ENCODE assay signal across 8 mouse cellular contexts in the genomic region with DNA sequence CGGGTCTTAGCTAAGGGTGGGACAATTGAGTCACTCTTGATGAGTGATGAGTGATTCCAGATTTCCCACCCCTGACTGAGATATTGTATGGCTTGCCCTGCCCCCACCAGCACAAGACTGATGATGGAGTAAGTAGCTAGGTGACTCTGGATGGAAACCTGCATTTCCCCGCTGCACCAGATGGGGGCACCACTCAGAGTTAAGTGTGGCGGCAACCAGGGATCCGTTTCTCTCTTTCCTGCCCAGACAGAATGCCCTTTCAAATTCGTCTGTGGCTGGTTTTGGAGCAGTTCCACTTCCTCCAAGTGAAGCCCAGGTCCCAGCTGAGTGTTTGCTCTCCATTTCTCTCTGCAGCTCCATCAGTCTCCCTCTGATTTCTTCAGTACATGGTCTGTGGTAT. TPM values are rescaled to one million over a fixed set of nuclear protein-coding genes. Genes with fewer than 3 reads are reported as not detected.
DNase-seq lines count a peak whose midpoint lies in the region; ATAC-seq and TF ChIP-seq lines count a peak whose summit lies in the region.

No protein-coding gene starts in this region.

- peak; percentile 65 for DNase-seq in kidney, adult 11 months
- peak; percentile 83 for DNase-seq in R1 (ENCODE audit: low read depth, low spot score)
- peak; percentile 21 for DNase-seq in embryonic facial prominence, embryonic 14.5 days (ENCODE audit: low spot score)
- peak; percentile 81 for DNase-seq in kidney, adult 2 months
- peak; percentile 66 for DNase-seq in lung, adult 2 months
- DNase-seq in frontal cortex, postnatal 36 days (ENCODE audit: low spot score in 2 of 2): no peak

- no peak overlapping the region for H3K27ac ChIP-seq in kidney, embryonic 14.5 days (ENCODE audit: low read depth, low read length)
- no peak overlapping the region for H3K27ac ChIP-seq in embryonic facial prominence, embryonic 14.5 days (replicated peaks; ENCODE audit: low read depth, low read length)
- no peak overlapping the region for H3K27ac ChIP-seq in kidney, adult 2 months (ENCODE audit: insufficient read depth, low read depth, low read length)
- no peak overlapping the region for H3K27ac ChIP-seq in small intestine, adult 2 months (ENCODE audit: insufficient read depth, low read depth, low read length)

- no peak for ATAC-seq in kidney, embryonic 14.5 days (ENCODE audit: low FRiP score, low TSS enrichment)
- ATAC-seq in embryonic facial prominence, embryonic 14.5 days (ENCODE audit: low read depth): no peak

- H3K9me3 ChIP-seq in kidney, embryonic 14.5 days (ENCODE audit: control insufficient read depth, low read length): no peaks in the 10 kb centered on the region
- no peaks in the 10 kb centered on the region for H3K9me3 ChIP-seq in embryonic facial prominence, embryonic 14.5 days (ENCODE audit: control insufficient read depth, low read length)

- WGBS in kidney, embryonic 14.5 days: 5% methylated on average over 5 of the region's 5 CpGs
- WGBS in embryonic facial prominence, embryonic 14.5 days: 3% methylated on average over 5 of the region's 5 CpGs
- WGBS in kidney, adult 2 months: 7% methylated on average over 5 of the region's 5 CpGs
- 5% methylated on average over 5 of the region's 5 CpGs for WGBS in lung, adult 2 months
- 5% methylated on average over 5 of the region's 5 CpGs for WGBS in small intestine, adult 2 months

- H3K4me1 ChIP-seq in kidney, embryonic 14.5 days (ENCODE audit: control insufficient read depth, insufficient read depth, low read length): no peaks in the 10 kb centered on the region
- no peaks in the 10 kb centered on the region for H3K4me1 ChIP-seq in embryonic facial prominence, embryonic 14.5 days (ENCODE audit: control insufficient read depth, insufficient read depth, low read length)
- H3K4me1 ChIP-seq in kidney, adult 2 months (ENCODE audit: control insufficient read depth, insufficient read depth, low read length): no peaks in the 10 kb centered on the region
- H3K4me1 ChIP-seq in lung, adult 2 months (ENCODE audit: control insufficient read depth, insufficient read depth, low read length): no peaks in the 10 kb centered on the region; the same call in 1 of the 2 replicates
- H3K4me1 ChIP-seq in small intestine, adult 2 months (ENCODE audit: control insufficient read depth, insufficient read depth, insufficient read length, low read length): no peaks in the 10 kb centered on the region; the same call in 1 of the 2 replicates

- H3K36me3 ChIP-seq in kidney, embryonic 14.5 days (ENCODE audit: control insufficient read depth, insufficient read depth, low read length): peaks cover 3% of the 10 kb centered on the region; the same call in 1 of the 2 replicates
- H3K36me3 ChIP-seq in embryonic facial prominence, embryonic 14.5 days (ENCODE audit: control insufficient read depth, insufficient read depth, low read length): no peaks in the 10 kb centered on the region
- no peaks in the 10 kb centered on the region for H3K36me3 ChIP-seq in kidney, adult 2 months (ENCODE audit: control insufficient read depth, insufficient read depth, low read length)
- no peaks in the 10 kb centered on the region for H3K36me3 ChIP-seq in small intestine, adult 2 months (ENCODE audit: control insufficient read depth, insufficient read depth, low read length)

- peaks cover 32% of the 10 kb centered on the region for H3K27me3 ChIP-seq in kidney, embryonic 14.5 days (ENCODE audit: control insufficient read depth, insufficient read depth, low read length)
- H3K27me3 ChIP-seq in embryonic facial prominence, embryonic 14.5 days (replicated peaks; ENCODE audit: control insufficient read depth, insufficient read depth, low read length): peaks cover 25% of the 10 kb centered on the region
- no peaks in the 10 kb centered on the region for H3K27me3 ChIP-seq in kidney, adult 2 months (replicated peaks; ENCODE audit: control insufficient read depth, insufficient read depth, low read length)
- peaks cover 13% of the 10 kb centered on the region for H3K27me3 ChIP-seq in small intestine, adult 2 months (ENCODE audit: control insufficient read depth, insufficient read depth, low read length)

- peak; percentile 72 for TF ChIP-seq CTCF in kidney, adult 2 months (conservative IDR thresholded peaks at IDR 0.05; ENCODE audit: insufficient read depth, insufficient read length, low read depth, low read length)
- peak; percentile 78 for TF ChIP-seq CTCF in lung, adult 2 months (IDR thresholded peaks at IDR 0.05; ENCODE audit: insufficient read depth, low read length)
- peak; percentile 48; the same call in 1 of the 2 replicates for TF ChIP-seq CTCF in small intestine, adult 2 months (IDR thresholded peaks at IDR 0.05; ENCODE audit: extremely low read depth, insufficient read length, insufficient replicate concordance, low read depth, low read length)

- H3K4me2 ChIP-seq in kidney, embryonic 14.5 days (replicated peaks; ENCODE audit: low read depth, low read length): no peak overlapping the region
- no peak overlapping the region for H3K4me2 ChIP-seq in embryonic facial prominence, embryonic 14.5 days (ENCODE audit: low read depth, low read length)

- H3K9ac ChIP-seq in kidney, embryonic 14.5 days (ENCODE audit: low read depth, low read length): no peak overlapping the region
- no peak overlapping the region for H3K9ac ChIP-seq in embryonic facial prominence, embryonic 14.5 days (ENCODE audit: low read depth, low read length)

- no peak overlapping the region for H3K4me3 ChIP-seq in kidney, embryonic 14.5 days (ENCODE audit: low read length)
- H3K4me3 ChIP-seq in embryonic facial prominence, embryonic 14.5 days (ENCODE audit: low read depth, low read length): no peak overlapping the region
- no peak overlapping the region for H3K4me3 ChIP-seq in kidney, adult 2 months (ENCODE audit: insufficient read depth, low read depth, low read length)
- no peak overlapping the region for H3K4me3 ChIP-seq in lung, adult 2 months (replicated peaks; ENCODE audit: extremely low read depth, low read depth, low read length)
- H3K4me3 ChIP-seq in small intestine, adult 2 months (ENCODE audit: low read depth, low read length): no peak overlapping the region

- TF ChIP-seq POLR2A in kidney, adult 2 months (IDR thresholded peaks at IDR 0.05; ENCODE audit: low read depth, low read length): no peak
- TF ChIP-seq POLR2A in lung, adult 2 months (IDR thresholded peaks at IDR 0.05; ENCODE audit: borderline replicate concordance, extremely low read depth, low read depth, low read length): no peak
- TF ChIP-seq POLR2A in small intestine, adult 2 months (IDR thresholded peaks at IDR 0.05; ENCODE audit: low read depth, low read length): no peak

RNA-seq across cellular contexts. Expression of a gene that starts 8.5 kb away (rescaled TPM):
- 1.7 and 2.0 TPM in 2 replicates for polyA plus RNA-seq in kidney, embryonic 14.5 days (2014; fragmentation: Nextera tagmentation; extraction: Ambion mirVana)
- 1.3 and 1.6 TPM in 2 replicates for polyA plus RNA-seq in embryonic facial prominence, embryonic 14.5 days (2014; fragmentation: Nextera tagmentation; extraction: Ambion mirVana)
- 1.7 and 1.8 TPM in 2 replicates for polyA plus RNA-seq in kidney, adult 2 months (2012; rRNA removed)
- 11.1 and 20.9 TPM in 2 replicates for polyA plus RNA-seq in lung, adult 2 months (2012; rRNA removed)
- polyA plus RNA-seq in small intestine, adult 2 months (2012; rRNA removed): 0.71 and 1.8 TPM in 2 replicates

RNA-seq across cellular contexts. Expression of a gene that starts 40.8 kb away (rescaled TPM):
- 87.9 and 90.5 TPM in 2 replicates for polyA plus RNA-seq in kidney, embryonic 14.5 days (2014; fragmentation: Nextera tagmentation; extraction: Ambion mirVana)
- polyA plus RNA-seq in embryonic facial prominence, embryonic 14.5 days (2014; fragmentation: Nextera tagmentation; extraction: Ambion mirVana): 7.7 and 18.5 TPM in 2 replicates
- polyA plus RNA-seq in kidney, adult 2 months (2012; rRNA removed): 3,641 and 4,008 TPM in 2 replicates
- polyA plus RNA-seq in lung, adult 2 months (2012; rRNA removed): 126 and 171 TPM in 2 replicates
- polyA plus RNA-seq in small intestine, adult 2 months (2012; rRNA removed): 8.4 and 10.7 TPM in 2 replicates

RNA-seq across cellular contexts. Expression of a gene that starts 47.8 kb away (rescaled TPM):
- 11.0 and 19.9 TPM in 2 replicates for polyA plus RNA-seq in kidney, embryonic 14.5 days (2014; fragmentation: Nextera tagmentation; extraction: Ambion mirVana)
- polyA plus RNA-seq in embryonic facial prominence, embryonic 14.5 days (2014; fragmentation: Nextera tagmentation; extraction: Ambion mirVana): 11.8 and 14.1 TPM in 2 replicates
- polyA plus RNA-seq in kidney, adult 2 months (2012; rRNA removed): 0.11 and 0.13 TPM in 2 replicates
- polyA plus RNA-seq in lung, adult 2 months (2012; rRNA removed): 0.26 and 0.28 TPM in 2 replicates
- 0.29 and 0.98 TPM in 2 replicates for polyA plus RNA-seq in small intestine, adult 2 months (2012; rRNA removed)

Comparison
In these comparisons a context has a peak if more than half of its experiments do, and no peak if none do; other contexts are left out.
1. RNA of a gene that starts 40.8 kb away (polyA plus RNA-seq): 3,641 to 4,008 TPM in kidney, adult 2 months; 126 to 171 TPM in lung, adult 2 months, 87.9 to 90.5 TPM in kidney, embryonic 14.5 days, 7.7 to 18.5 TPM in embryonic facial prominence, embryonic 14.5 days and 8.4 to 10.7 TPM in small intestine, adult 2 months; every median in the first group is over 10 times any median in the second.
2. DNase-seq: peak in kidney, adult 11 months (single experiment), R1 (single experiment), embryonic facial prominence, embryonic 14.5 days (single experiment), kidney, adult 2 months (single experiment) and lung, adult 2 months (single experiment); none in frontal cortex, postnatal 36 days (0 of 2).
3. Peak in every context shown above with its lines, with median percentiles within 50 percentile points of each other: CTCF ChIP-seq.